Mouse (Mus musculus) adrenal gland, adult 18-20 months (tissue): ENCODE data around the gene Sema6d. TPM values are rescaled to one million over a fixed set of nuclear protein-coding genes. Genes with fewer than 3 reads are reported as not detected.
A peak's percentile ranks its signal among the peaks of the same experiment; 100 is the strongest.

Source experiments
- DNase-seq, 2 experiments: peaks; one replicate each; pipeline ENCODE4 v3.0.0; 2021 to 2022; ENCODE audit warnings: low spot score in 2 of 2
- total RNA-seq, 2 experiments: library from RNA; stranded (reverse); gene quantifications; 1 replicate in 1 of 2; 2 replicates in 1 of 2; pipeline ENCODE4 v1.2.3; 2021

Gene Sema6d
- total RNA-seq, 2 experiments from 2014 or later: 5.9 to 10.4 TPM

GRCm38 (mm10) chr2:124532906-124533305, 443.1 kb downstream of the Sema6d start:
- no peak for DNase-seq

- no peak for DNase-seq
These were observed 443.8 kb downstream of the Sema6d start for GRCm38 (mm10) chr2:124533602-124534001.

DNA sequence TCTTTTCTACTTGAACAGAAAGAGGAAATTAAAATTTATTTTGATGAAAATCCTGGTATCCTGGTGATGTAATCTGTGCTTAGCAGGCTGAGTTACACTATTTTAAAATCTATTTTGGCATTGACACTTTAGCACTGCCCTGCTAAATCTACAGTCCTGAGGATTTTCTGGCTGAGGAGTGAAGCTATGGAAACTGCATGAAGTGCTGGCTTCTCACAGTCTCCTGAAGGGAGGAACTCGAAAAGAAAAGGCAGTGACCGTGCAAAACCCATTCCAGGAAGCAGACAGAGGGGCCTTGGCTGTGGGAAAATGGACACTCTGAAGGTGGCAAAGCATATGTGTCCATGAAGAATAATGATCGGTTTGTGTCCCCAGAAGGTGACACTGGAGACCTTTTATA, 460.5 kb downstream of the Sema6d start:
- DNase-seq: no peak

- DNase-seq: no peak
These were observed 465.1 kb downstream of the Sema6d start for GRCm38 (mm10) chr2:124554751-124555415.

- no peak for DNase-seq
These were observed 467.2 kb downstream of the Sema6d start for GRCm38 (mm10) chr2:124556861-124557499.

DNA sequence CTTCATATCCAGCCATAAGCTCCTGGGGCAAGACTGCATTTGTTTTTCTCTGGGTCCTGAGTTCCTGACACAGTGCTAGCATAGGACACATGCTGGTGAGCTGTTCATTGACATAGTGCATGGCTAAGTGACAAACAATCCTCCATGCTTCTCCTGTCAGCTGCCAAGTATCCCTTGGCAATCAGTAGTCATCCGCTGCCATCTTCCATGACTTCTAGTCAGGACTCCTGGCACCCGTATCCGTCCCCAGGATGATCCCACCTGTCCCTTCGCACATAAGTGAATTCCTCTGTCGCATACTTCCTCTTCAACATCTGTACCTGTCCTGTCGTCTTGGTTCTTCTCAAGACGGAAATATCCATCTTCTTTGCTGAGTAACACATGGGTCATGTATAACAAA, 468.3 kb downstream of the Sema6d start:
- no peak for DNase-seq

DNA sequence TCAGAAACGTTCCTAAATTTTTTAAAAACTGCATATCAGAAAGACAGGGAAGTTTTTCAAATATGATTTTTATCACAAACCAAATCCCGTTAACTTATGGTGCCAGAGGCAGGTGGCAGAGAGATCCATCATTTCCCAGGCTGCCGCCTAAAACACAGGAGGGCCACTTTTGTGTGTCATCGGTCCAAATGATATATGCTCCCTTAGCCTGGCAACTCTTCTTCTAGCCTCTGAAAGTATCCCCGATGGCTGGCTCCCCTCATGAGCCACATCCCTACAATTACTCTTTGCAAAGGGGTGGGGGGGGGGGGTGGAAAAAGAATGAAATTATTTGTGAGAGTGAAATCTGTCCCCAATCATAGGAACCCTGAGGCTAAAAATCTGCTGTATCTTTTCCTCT, 471.9 kb downstream of the Sema6d start:
- no peak for DNase-seq

GRCm38 (mm10) chr2:124562091-124562490, 472.3 kb downstream of the Sema6d start:
- DNase-seq: no peak

DNA sequence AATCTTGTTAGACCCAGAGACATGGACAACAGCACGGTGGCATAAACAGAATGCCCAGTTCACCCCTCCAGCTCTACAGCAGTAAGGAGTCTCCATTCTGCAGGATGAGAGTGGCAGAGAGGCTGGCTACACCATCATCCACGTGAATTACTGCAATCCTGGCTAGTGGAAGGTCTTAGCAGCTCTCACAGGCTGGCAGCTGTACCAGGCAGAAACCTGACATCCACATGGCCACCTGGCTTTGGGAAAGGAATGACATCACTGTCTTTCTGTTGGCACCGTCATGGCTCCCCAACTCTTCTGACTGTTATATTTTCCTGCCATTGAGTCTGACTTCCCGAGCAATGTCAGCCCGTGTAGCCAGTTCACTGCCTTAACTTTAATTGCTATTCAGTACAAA, 474.0 kb downstream of the Sema6d start:
- DNase-seq: no peak

DNA sequence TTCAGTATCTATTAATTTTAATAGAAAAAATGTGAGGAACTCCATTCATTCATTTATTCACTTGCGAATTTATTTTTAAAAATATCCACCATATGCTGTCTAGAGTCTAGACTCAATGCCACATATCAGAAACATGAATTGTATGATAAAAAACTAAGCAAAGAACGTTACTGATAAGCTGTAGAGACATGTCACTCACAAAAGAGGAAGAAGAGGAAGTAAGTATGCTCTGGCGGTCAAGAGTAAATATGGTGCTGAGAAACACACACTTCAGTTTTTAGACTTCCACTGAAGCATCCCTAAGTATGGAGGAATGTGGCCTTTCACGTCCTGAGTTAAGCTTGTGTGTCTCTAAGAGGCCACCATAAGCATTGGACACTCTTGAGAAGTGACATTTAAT, 484.0 kb downstream of the Sema6d start:
- DNase-seq: no peak

- DNase-seq: no peak
These were observed 486.3 kb downstream of the Sema6d start for GRCm38 (mm10) chr2:124576053-124576452.

DNA sequence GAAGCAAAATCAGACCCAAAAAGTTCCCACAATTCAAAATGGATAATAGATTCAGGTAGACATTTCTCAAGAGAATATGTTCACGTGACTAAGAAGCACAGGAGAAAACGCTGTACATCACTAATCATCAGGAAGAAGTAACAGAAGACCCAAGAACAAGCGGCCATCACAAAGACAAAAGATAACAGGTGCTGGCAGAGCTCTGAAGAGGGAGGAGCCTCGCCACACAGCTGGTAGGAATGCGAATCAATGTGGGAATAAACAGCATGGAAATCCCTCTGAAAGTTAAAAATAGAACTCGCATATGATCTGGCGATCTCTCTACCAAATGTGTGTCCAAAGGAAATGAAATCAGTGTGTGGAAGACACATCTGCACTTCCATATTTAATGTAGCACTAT, 493.8 kb downstream of the Sema6d start:
- no peak for DNase-seq

GRCm38 (mm10) chr2:124592750-124593149, 503.0 kb downstream of the Sema6d start:
- DNase-seq: no peak

GRCm38 (mm10) chr2:124599014-124599413, 509.2 kb downstream of the Sema6d start:
- no peak for DNase-seq

- no peak for DNase-seq
These were observed 512.1 kb downstream of the Sema6d start for GRCm38 (mm10) chr2:124601702-124602378.

DNA sequence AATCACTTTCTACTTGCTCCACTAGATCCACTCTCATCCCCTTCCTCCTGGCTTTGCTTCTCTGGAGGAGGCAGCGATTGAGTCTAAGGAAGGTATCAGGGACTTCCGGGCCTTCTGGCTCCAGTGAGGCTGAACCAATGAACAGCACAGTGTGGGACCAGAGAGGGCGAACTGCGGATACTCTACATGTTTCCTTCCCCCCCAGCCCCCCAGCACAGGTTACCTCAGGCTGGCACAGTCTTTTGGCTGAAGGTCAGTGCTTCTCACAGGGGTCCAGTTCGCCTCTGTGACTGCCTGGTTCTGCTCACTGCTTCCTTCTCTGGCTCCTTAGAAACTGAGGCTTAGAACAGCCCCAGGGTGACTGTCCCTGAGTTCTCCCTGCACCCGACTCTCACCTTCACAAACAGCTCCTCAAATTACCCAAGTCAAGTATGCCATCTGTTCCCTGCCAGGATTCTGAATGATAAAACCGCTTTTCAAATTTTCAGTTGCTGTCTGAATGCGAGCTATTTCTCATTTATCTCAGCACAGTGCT, 512.7 kb downstream of the Sema6d start:
- DNase-seq: no peak

DNA sequence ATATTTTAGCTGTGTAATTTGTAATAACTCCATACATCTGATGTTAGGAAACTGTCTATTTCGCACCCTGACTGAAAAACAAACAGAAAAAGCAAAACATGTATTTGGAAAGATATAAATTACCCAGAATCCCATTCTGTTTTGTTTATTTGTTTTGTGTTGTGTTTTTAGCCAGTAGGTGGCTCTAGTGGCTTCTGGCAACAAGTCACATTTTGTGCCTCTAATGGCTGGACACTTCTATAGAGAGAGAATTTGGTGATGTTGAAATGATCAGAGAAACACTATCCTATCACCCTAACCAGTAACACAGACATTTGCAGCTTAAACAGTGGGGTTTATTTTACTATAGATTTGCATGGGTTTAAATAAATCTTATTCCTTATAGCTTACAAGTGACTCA, 515.6 kb downstream of the Sema6d start:
- DNase-seq: no peak

DNA sequence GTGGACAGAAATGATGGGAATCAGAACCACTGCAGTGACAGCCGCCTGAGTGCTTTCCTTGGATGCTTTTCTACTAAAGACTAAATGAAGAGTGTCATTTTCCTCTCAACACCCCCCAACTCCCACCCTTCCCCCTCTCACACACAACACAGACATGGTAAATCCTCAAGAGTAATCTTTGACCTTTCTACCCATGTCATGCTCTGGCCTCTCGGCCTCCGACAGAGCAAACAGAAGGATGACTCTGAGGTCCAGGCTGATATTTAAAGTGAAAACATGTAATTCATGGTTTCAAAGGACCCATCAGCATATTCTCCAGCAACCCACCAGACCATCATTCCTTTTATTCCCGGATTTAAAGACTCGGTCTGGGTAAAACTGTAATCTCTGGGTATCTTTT, 518.2 kb downstream of the Sema6d start:
- no peak for DNase-seq

GRCm38 (mm10) chr2:124608546-124608945, 518.8 kb downstream of the Sema6d start:
- peak in 1 of 2 experiments; percentile 19 for DNase-seq

GRCm38 (mm10) chr2:124609014-124609413, 519.2 kb downstream of the Sema6d start:
- DNase-seq: no peak

DNA sequence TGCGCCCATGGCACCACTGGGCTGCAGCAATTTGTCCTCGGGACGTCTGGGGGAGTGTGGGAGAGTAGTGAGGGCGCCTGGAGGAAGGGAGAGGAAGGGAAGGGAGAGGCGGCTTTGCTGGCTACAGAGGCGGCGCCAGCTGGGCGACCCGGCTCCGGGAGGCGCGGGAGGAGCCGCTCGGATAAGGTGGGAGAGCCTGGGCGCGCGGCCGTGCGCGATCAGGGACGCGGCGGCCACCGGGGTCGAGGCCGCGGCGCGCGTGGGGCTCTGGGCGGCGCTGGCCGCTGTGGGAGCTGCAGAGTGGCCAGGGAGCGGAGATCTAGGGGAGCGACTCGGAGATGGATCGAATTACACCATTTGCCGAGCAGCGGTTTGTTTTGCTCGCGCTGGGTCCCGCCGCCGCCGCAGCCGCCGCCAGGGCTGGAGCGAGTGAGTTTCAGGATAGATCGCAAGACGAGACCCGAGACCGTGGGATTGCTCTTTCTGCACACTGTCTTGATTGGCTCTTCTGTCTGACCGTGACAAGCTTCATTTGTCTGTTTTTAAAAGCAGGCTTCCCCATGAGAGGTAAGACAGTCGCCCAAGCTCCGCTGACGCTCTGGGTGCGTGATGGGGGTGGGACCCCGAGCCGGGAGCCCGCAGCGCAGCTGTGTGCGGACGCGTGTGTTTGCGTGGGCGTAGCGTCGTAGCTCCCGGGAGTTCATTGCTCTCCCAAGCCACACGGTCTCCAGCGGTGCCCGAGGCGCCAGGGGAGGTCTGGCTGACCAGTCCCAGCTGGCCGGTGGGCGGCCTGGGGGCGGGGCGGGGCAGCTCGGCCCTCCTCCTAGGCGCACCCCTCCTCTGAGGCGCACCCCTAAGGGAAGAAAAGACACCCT, 520.2 kb downstream of the Sema6d start:
- peak; percentile 78 to 82 for DNase-seq
